Mouse (Mus musculus): ENCODE results near the gene Med20.

Gene Med20

GRCm38 (mm10) chr17:47610849-47611660 lies at the start of gene Med20, which contains the start of the genes Bysl and Gm20517:
Gene Med20 (plus strand): TSS chr17:47611582.
Gene Bysl (minus strand): TSS chr17:47611492.
Gene Gm20517 (plus strand): TSS chr17:47611589.
- peak; percentile 98 to 99 for DNase-seq

- no peak for DNase-seq
Observed at GRCm38 (mm10) chr17:47562875-47563274, 48.5 kb upstream of the Med20 start.

GRCm38 (mm10) chr17:47564612-47565011 lies 46.8 kb upstream of the Med20 start:
- DNase-seq: no peak

- no peak for DNase-seq
Observed at GRCm38 (mm10) chr17:47566133-47566532, 45.2 kb upstream of the Med20 start.

- DNase-seq: no peak
Observed at GRCm38 (mm10) chr17:47567271-47567670, 44.1 kb upstream of the Med20 start.

GRCm38 (mm10) chr17:47568389-47568788 lies 43.0 kb upstream of the Med20 start:
- no peak for DNase-seq

GRCm38 (mm10) chr17:47568951-47569527 lies 42.3 kb upstream of the Med20 start:
- DNase-seq: no peak

GRCm38 (mm10) chr17:47571621-47572020 lies 39.8 kb upstream of the Med20 start:
- no peak for DNase-seq

GRCm38 (mm10) chr17:47572436-47572835 lies 38.9 kb upstream of the Med20 start:
- no peak for DNase-seq

- DNase-seq: no peak
Observed at GRCm38 (mm10) chr17:47574028-47574427, 37.4 kb upstream of the Med20 start.

GRCm38 (mm10) chr17:47574830-47575229 lies 36.6 kb upstream of the Med20 start:
- DNase-seq: no peak

GRCm38 (mm10) chr17:47578655-47579054 lies 32.7 kb upstream of the Med20 start:
- no peak for DNase-seq

- no peak for DNase-seq
Observed at GRCm38 (mm10) chr17:47580962-47581361, 30.4 kb upstream of the Med20 start.

GRCm38 (mm10) chr17:47588517-47588916 lies 22.9 kb upstream of the Med20 start:
- no peak for DNase-seq

- DNase-seq: no peak
Observed at GRCm38 (mm10) chr17:47591073-47591472, 20.3 kb upstream of the Med20 start.

- peak; percentile 94 to 95 for DNase-seq
Observed at GRCm38 (mm10) chr17:47593215-47593853, 18.0 kb upstream of the Med20 start.

GRCm38 (mm10) chr17:47593854-47594182 lies 17.6 kb upstream of the Med20 start:
- no peak for DNase-seq

- peak; percentile 30 to 50 for DNase-seq
Observed at GRCm38 (mm10) chr17:47594183-47594968, 17.0 kb upstream of the Med20 start.

- no peak for DNase-seq
Observed at GRCm38 (mm10) chr17:47594969-47595247, 16.5 kb upstream of the Med20 start.

GRCm38 (mm10) chr17:47595248-47596161 lies 15.9 kb upstream of the Med20 start:
- DNase-seq: no peak

- no peak for DNase-seq
Observed at GRCm38 (mm10) chr17:47596162-47596838, 15.1 kb upstream of the Med20 start.

GRCm38 (mm10) chr17:47596839-47597164 lies 14.6 kb upstream of the Med20 start:
- no peak for DNase-seq
